Mouse (Mus musculus) heart, adult 8-10 months (tissue): Measurements from ENCODE around the gene Sec14l2. TPM values are rescaled to one million over a fixed set of nuclear protein-coding genes. Genes with fewer than 3 reads are reported as not detected.

Experiments
- DNase-seq: peaks from one replicate; pipeline ENCODE4 v3.0.0; 2022; ENCODE audit warnings: low spot score
- total RNA-seq, 4 experiments: library from RNA; stranded (reverse); gene quantifications; 2 replicates each; pipeline ENCODE4 v1.2.4; 2022

Sec14l2 gene
- total RNA-seq, 4 experiments from 2014 or later: 0.41 to 0.82 (median 0.60) TPM

- no peak for DNase-seq
These were observed 24.4 kb downstream of the Sec14l2 start for GRCm38 (mm10) chr11:4098816-4099215.

GRCm38 (mm10) chr11:4098120-4098519, 25.1 kb downstream of the Sec14l2 start:
- DNase-seq: no peak

GRCm38 (mm10) chr11:4097091-4097621, 26.1 kb downstream of the Sec14l2 start:
- DNase-seq: peak; percentile 16

- peak; percentile 99 for DNase-seq
These were observed 26.9 kb downstream of the Sec14l2 start for GRCm38 (mm10) chr11:4096054-4096984.

- DNase-seq: peak; percentile 64
These were observed 27.8 kb downstream of the Sec14l2 start, which contains the start of gene Mtfp1 for GRCm38 (mm10) chr11:4095171-4096053. Gene Mtfp1 (minus strand): TSS chr11:4095445.

GRCm38 (mm10) chr11:4094378-4095170, 28.6 kb downstream of the Sec14l2 start:
- peak; percentile 48 for DNase-seq

- DNase-seq: no peak
These were observed 29.5 kb downstream of the Sec14l2 start for GRCm38 (mm10) chr11:4093459-4094377.

GRCm38 (mm10) chr11:4087267-4087666, 35.9 kb downstream of the Sec14l2 start:
- no peak for DNase-seq

- no peak for DNase-seq
These were observed 37.0 kb downstream of the Sec14l2 start for GRCm38 (mm10) chr11:4086246-4086645.

- DNase-seq: peak; percentile 73
These were observed 39.7 kb downstream of the Sec14l2 start for GRCm38 (mm10) chr11:4083316-4084078.

GRCm38 (mm10) chr11:4080219-4080618, 43.0 kb downstream of the Sec14l2 start:
- no peak for DNase-seq

GRCm38 (mm10) chr11:4078267-4078933, 44.8 kb downstream of the Sec14l2 start:
- DNase-seq: no peak

GRCm38 (mm10) chr11:4076633-4077032, 46.6 kb downstream of the Sec14l2 start:
- no peak for DNase-seq

GRCm38 (mm10) chr11:4069664-4070063, 53.6 kb downstream of the Sec14l2 start:
- no peak for DNase-seq

- DNase-seq: no peak
These were observed 58.5 kb downstream of the Sec14l2 start, which contains the start of gene Sec14l3 for GRCm38 (mm10) chr11:4064627-4065122. Gene Sec14l3 (plus strand): TSS chr11:4064841.

GRCm38 (mm10) chr11:4062981-4063380, 60.2 kb downstream of the Sec14l2 start:
- DNase-seq: no peak

GRCm38 (mm10) chr11:4062523-4062922, 60.7 kb downstream of the Sec14l2 start:
- DNase-seq: no peak

- no peak for DNase-seq
These were observed 62.2 kb downstream of the Sec14l2 start for GRCm38 (mm10) chr11:4060866-4061575.
